Comparison of ENCODE assay signal across 8 mouse cellular contexts in genomic region chr9:108347540-108348289, GRCm38 (mm10). TPM values are rescaled to one million over a fixed set of nuclear protein-coding genes. Genes with fewer than 3 reads are reported as not detected.
DNase-seq lines count a peak whose midpoint lies in the region; ATAC-seq lines count a peak whose summit lies in the region.

TSS of gene Usp4 (plus strand) at chr9:108347853.

- peak; percentile 92 to 97 for DNase-seq in adrenal gland, adult (ENCODE audit: inconsistent age in 2 of 2, low spot score in 1 of 2)
- DNase-seq in embryo, embryonic 10 days (ENCODE audit: low spot score) = peak; percentile 96
- DNase-seq in gastrocnemius, postnatal 10 days = peak; percentile 89
- DNase-seq in induced T-regulatory cell, adult 2 months (ENCODE audit: low read depth) = peak; percentile 93
- DNase-seq in left cerebral cortex, adult 8-10 months (ENCODE audit: low spot score in 2 of 2) = peak; percentile 64 to 86
- DNase-seq in right cerebral cortex, adult 18-20 months = peak; percentile 88
- DNase-seq in urinary bladder, adult 2 months (ENCODE audit: low spot score) = peak; percentile 81

- ATAC-seq in megakaryocyte, adult 5-6 weeks (ENCODE audit: poor library complexity, severe bottlenecking) = peak; percentile 91

RNA-seq across cellular contexts. Expression of gene Usp4, which starts in this region (rescaled TPM):
- 10 to 100 TPM; 63.4 to 71.6 TPM for total RNA-seq in gastrocnemius, postnatal 10 days (2021)
- 100 to 1,000 TPM; 103 to 109 (median 105) TPM for total RNA-seq in left cerebral cortex, adult 8-10 months (2022)
- 144 and 148 TPM in 2 replicates for total RNA-seq in megakaryocyte, adult 5-6 weeks (2015)
- total RNA-seq in megakaryocyte, adult 5-6 weeks (2017) = 75.0 and 78.7 TPM in 2 replicates
- polyA plus RNA-seq in urinary bladder, adult 2 months (2012; rRNA removed) = 64.1 and 77.6 TPM in 2 replicates

Comparison
In these comparisons a context has a peak if more than half of its experiments do, and no peak if none do; other contexts are left out.
1. Peak in every context shown above with its lines: DNase-seq and ATAC-seq.